Comparison of ENCODE assay signal across 9 mouse cellular contexts in the genomic region with DNA sequence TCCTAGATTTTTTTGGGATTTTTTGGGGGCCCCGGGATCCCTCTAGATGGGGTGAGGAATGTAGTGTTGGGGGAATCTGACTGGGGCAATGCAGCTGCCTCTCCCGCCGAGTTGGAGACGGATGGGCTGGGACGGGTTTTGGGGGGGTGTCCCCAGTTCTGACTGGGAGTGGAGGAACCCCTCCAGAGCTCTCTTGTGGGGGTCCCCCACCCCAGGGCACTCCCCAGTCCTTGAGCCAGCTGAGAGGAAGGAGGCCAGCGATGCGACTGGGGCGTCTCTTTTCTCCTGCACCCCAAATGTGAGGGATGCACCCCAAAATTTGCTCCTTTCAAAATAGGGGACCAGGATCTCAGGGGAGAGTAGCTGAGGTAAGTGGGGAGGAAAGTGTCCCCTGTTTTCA. TPM values are rescaled to one million over a fixed set of nuclear protein-coding genes. Genes with fewer than 3 reads are reported as not detected.
DNase-seq lines count a peak whose midpoint lies in the region; ATAC-seq and TF ChIP-seq lines count a peak whose summit lies in the region.
"Had no signal": no experiment of that assay in that cellular context is flagged by ENCODE, and none has a peak within 500 bp of the region (broad histone marks: within the 10 kb centered on the region; RNA-seq: fewer than 3 reads in every experiment).

No protein-coding gene starts in this region.

- H3K4me2 ChIP-seq in embryonic facial prominence, embryonic 11.5 days (ENCODE audit: low read depth, low read length) = peak overlapping the region; percentile 52
- peak overlapping the region; percentile 54 for H3K4me2 ChIP-seq in intestine, embryonic 14.5 days (ENCODE audit: low read length)
- peak overlapping the region; percentile 37 for H3K4me2 ChIP-seq in neural tube, embryonic 14.5 days (ENCODE audit: low read depth, low read length)

- peaks cover 4% of the 10 kb centered on the region; the same call in 1 of the 2 replicates for H3K4me1 ChIP-seq in liver, adult 2 months (ENCODE audit: control insufficient read depth, insufficient read depth, low read length)
- H3K4me1 ChIP-seq in embryonic facial prominence, embryonic 11.5 days (ENCODE audit: control insufficient read depth, insufficient read depth, low read length) = no peaks in the 10 kb centered on the region; the same call in 1 of the 2 replicates
- H3K4me1 ChIP-seq in intestine, embryonic 14.5 days (replicated peaks; ENCODE audit: control insufficient read depth, insufficient read depth, low read length) = peaks cover 30% of the 10 kb centered on the region
- peaks cover 12% of the 10 kb centered on the region for H3K4me1 ChIP-seq in neural tube, embryonic 14.5 days (ENCODE audit: control insufficient read depth, insufficient read depth, low read length)

- TF ChIP-seq CTCF in liver, adult 2 months (IDR thresholded peaks at IDR 0.05; ENCODE audit: low read depth, low read length) = no peak

- H3K9ac ChIP-seq in liver, adult 2 months (ENCODE audit: low read depth, low read length) = peak overlapping the region; percentile 69; the same call in 1 of the 2 replicates
- H3K9ac ChIP-seq in embryonic facial prominence, embryonic 11.5 days (replicated peaks; ENCODE audit: low read length) = peak overlapping the region; percentile 70
- peak overlapping the region; percentile 45; the same call in 1 of the 2 replicates for H3K9ac ChIP-seq in intestine, embryonic 14.5 days (ENCODE audit: low read length)
- peak overlapping the region; percentile 41 for H3K9ac ChIP-seq in neural tube, embryonic 14.5 days (replicated peaks; ENCODE audit: low read depth, low read length)

- no peak for DNase-seq in liver, adult 2 months (ENCODE audit: extremely low read depth, low read depth, low spot score)
- DNase-seq in liver (no peak), adipocyte (ENCODE audit: low spot score) (no peak)
- DNase-seq in embryonic facial prominence, embryonic 11.5 days (ENCODE audit: low spot score) = no peak
- no peak for DNase-seq in intestine, embryonic 14.5 days (ENCODE audit: low spot score)
- DNase-seq in right cerebral cortex, adult 18-20 months = no peak
- DNase-seq in layer of hippocampus, adult 9-10 months (ENCODE audit: low spot score) = no peak

- WGBS in liver, adult 2 months = 39% methylated on average over 8 of the region's 8 CpGs
- WGBS in embryonic facial prominence, embryonic 11.5 days = 33% methylated on average over 8 of the region's 8 CpGs
- WGBS in intestine, embryonic 14.5 days = 39% methylated on average over 8 of the region's 8 CpGs
- 32% methylated on average over 8 of the region's 8 CpGs for WGBS in neural tube, embryonic 14.5 days

- H3K27me3 ChIP-seq in liver, adult 2 months (ENCODE audit: control insufficient read depth, insufficient read depth, low read length) = no peaks in the 10 kb centered on the region
- H3K27me3 ChIP-seq in embryonic facial prominence, embryonic 11.5 days (ENCODE audit: control insufficient read depth, insufficient read depth, low read length) = peaks cover 23% of the 10 kb centered on the region
- H3K27me3 ChIP-seq in intestine, embryonic 14.5 days (replicated peaks; ENCODE audit: control insufficient read depth, insufficient read depth, low read length) = peaks cover 22% of the 10 kb centered on the region
- peaks cover 6% of the 10 kb centered on the region for H3K27me3 ChIP-seq in neural tube, embryonic 14.5 days (ENCODE audit: control insufficient read depth, insufficient read depth, low read length)

- H3K4me3 ChIP-seq in liver, adult 2 months (ENCODE audit: insufficient read depth, low read depth, low read length) = peak overlapping the region; percentile 21
- no peak overlapping the region; the same call in 1 of the 2 replicates for H3K4me3 ChIP-seq in embryonic facial prominence, embryonic 11.5 days (ENCODE audit: low read depth, low read length)
- peak overlapping the region; percentile 36; the same call in 1 of the 2 replicates for H3K4me3 ChIP-seq in intestine, embryonic 14.5 days (ENCODE audit: low read depth, low read length)
- peak overlapping the region; percentile 23; the same call in 1 of the 2 replicates for H3K4me3 ChIP-seq in neural tube, embryonic 14.5 days (ENCODE audit: low read depth, low read length)

- no peak for TF ChIP-seq POLR2A in liver, adult 2 months (IDR thresholded peaks at IDR 0.05; ENCODE audit: extremely low read depth, insufficient read depth, low read length)

- no peak overlapping the region; the same call in 1 of the 2 replicates for H3K27ac ChIP-seq in liver, adult 2 months (replicated peaks; ENCODE audit: insufficient read depth, low read depth, low read length)
- no peak overlapping the region for H3K27ac ChIP-seq in embryonic facial prominence, embryonic 11.5 days (replicated peaks; ENCODE audit: low read depth, low read length)
- H3K27ac ChIP-seq in intestine, embryonic 14.5 days (ENCODE audit: low read depth) = no peak overlapping the region
- H3K27ac ChIP-seq in neural tube, embryonic 14.5 days (ENCODE audit: low read depth, low read length) = no peak overlapping the region

- no peaks in the 10 kb centered on the region for H3K79me2 ChIP-seq in liver, adult 2 months (ENCODE audit: control insufficient read depth, insufficient read depth, low read length)

- ATAC-seq in embryonic facial prominence, embryonic 11.5 days (replicated peaks; ENCODE audit: insufficient number of reproducible peaks, low FRiP score, low TSS enrichment, low read depth) = no peak
- no peak for ATAC-seq in intestine, embryonic 14.5 days (replicated peaks; ENCODE audit: low FRiP score, low TSS enrichment, low read depth)
- no peak for ATAC-seq in neural tube, embryonic 14.5 days (ENCODE audit: low read depth)
- ATAC-seq: Patski had no signal

- H3K9me3 ChIP-seq in embryonic facial prominence, embryonic 11.5 days (replicated peaks; ENCODE audit: control insufficient read depth, low read length) = no peaks in the 10 kb centered on the region
- H3K9me3 ChIP-seq in intestine, embryonic 14.5 days (ENCODE audit: control insufficient read depth, low read length) = no peaks in the 10 kb centered on the region
- H3K9me3 ChIP-seq in neural tube, embryonic 14.5 days (ENCODE audit: control insufficient read depth, low read length) = no peaks in the 10 kb centered on the region

- no peaks in the 10 kb centered on the region for H3K36me3 ChIP-seq in liver, adult 2 months (ENCODE audit: control insufficient read depth, insufficient read depth, low read length)
- H3K36me3 ChIP-seq in embryonic facial prominence, embryonic 11.5 days (replicated peaks; ENCODE audit: control insufficient read depth, insufficient read depth, low read depth, low read length) = no peaks in the 10 kb centered on the region
- peaks cover 16% of the 10 kb centered on the region for H3K36me3 ChIP-seq in intestine, embryonic 14.5 days (ENCODE audit: control insufficient read depth, insufficient read depth, low read length)
- H3K36me3 ChIP-seq in neural tube, embryonic 14.5 days (ENCODE audit: control insufficient read depth, insufficient read depth, low read length) = peaks cover 11% of the 10 kb centered on the region; the same call in 1 of the 2 replicates

RNA-seq across cellular contexts. Expression of a gene that starts 3.4 kb away (rescaled TPM):
- 0.74 and 0.81 TPM in 2 replicates for total RNA-seq in liver, adult 2 months (2014; rRNA removed)
- 0.56 and 1.3 TPM in 2 replicates for polyA plus RNA-seq in liver, adult 2 months (2012; rRNA removed)
- polyA plus RNA-seq in embryonic facial prominence, embryonic 11.5 days (2014; fragmentation: Nextera tagmentation; extraction: Ambion mirVana) = 6.7 and 6.9 TPM in 2 replicates
- polyA plus RNA-seq in intestine, embryonic 14.5 days (2014; fragmentation: Nextera tagmentation; extraction: Ambion mirVana) = 11.7 and 12.2 TPM in 2 replicates
- polyA plus RNA-seq in neural tube, embryonic 14.5 days (2014; fragmentation: Nextera tagmentation; extraction: Ambion mirVana) = 1.8 and 5.7 TPM in 2 replicates
- polyA plus RNA-seq: Patski had no signal

RNA-seq across cellular contexts. Expression of a gene that starts 4.7 kb away (rescaled TPM):
- total RNA-seq in liver, adult 2 months (2014; rRNA removed) = 6.5 and 9.9 TPM in 2 replicates
- polyA plus RNA-seq in liver, adult 2 months (2012; rRNA removed) = 30.6 and 34.0 TPM in 2 replicates
- polyA plus RNA-seq in embryonic facial prominence, embryonic 11.5 days (2014; fragmentation: Nextera tagmentation; extraction: Ambion mirVana) = 195 and 211 TPM in 2 replicates
- polyA plus RNA-seq in intestine, embryonic 14.5 days (2014; fragmentation: Nextera tagmentation; extraction: Ambion mirVana) = 159 and 164 TPM in 2 replicates
- 160 and 161 TPM in 2 replicates for polyA plus RNA-seq in neural tube, embryonic 14.5 days (2014; fragmentation: Nextera tagmentation; extraction: Ambion mirVana)

RNA-seq across cellular contexts. Expression of a gene that starts 6.6 kb away (rescaled TPM):
- 0.28 and 1.5 TPM in 2 replicates for total RNA-seq in liver, adult 2 months (2014; rRNA removed)
- 5.8 and 6.8 TPM in 2 replicates for polyA plus RNA-seq in liver, adult 2 months (2012; rRNA removed)
- 7.5 and 9.1 TPM in 2 replicates for polyA plus RNA-seq in embryonic facial prominence, embryonic 11.5 days (2014; fragmentation: Nextera tagmentation; extraction: Ambion mirVana)
- polyA plus RNA-seq in intestine, embryonic 14.5 days (2014; fragmentation: Nextera tagmentation; extraction: Ambion mirVana) = 9.0 and 9.5 TPM in 2 replicates
- polyA plus RNA-seq in neural tube, embryonic 14.5 days (2014; fragmentation: Nextera tagmentation; extraction: Ambion mirVana) = 12.7 and 13.3 TPM in 2 replicates

RNA-seq across cellular contexts. Expression of a gene that starts 6.6 kb away (rescaled TPM):
- total RNA-seq in liver, adult 2 months (2014; rRNA removed) = 7.7 and 9.3 TPM in 2 replicates
- polyA plus RNA-seq in liver, adult 2 months (2012; rRNA removed) = 158 and 176 TPM in 2 replicates
- polyA plus RNA-seq in embryonic facial prominence, embryonic 11.5 days (2014; fragmentation: Nextera tagmentation; extraction: Ambion mirVana) = 103 and 110 TPM in 2 replicates
- 153 and 165 TPM in 2 replicates for polyA plus RNA-seq in intestine, embryonic 14.5 days (2014; fragmentation: Nextera tagmentation; extraction: Ambion mirVana)
- polyA plus RNA-seq in neural tube, embryonic 14.5 days (2014; fragmentation: Nextera tagmentation; extraction: Ambion mirVana) = 389 and 413 TPM in 2 replicates

RNA-seq across cellular contexts. Expression of a gene that starts 12.2 kb away (rescaled TPM):
- total RNA-seq in liver, adult 2 months (2014; rRNA removed) = 0.47 and 1.3 TPM in 2 replicates
- 1.7 and 3.3 TPM in 2 replicates for polyA plus RNA-seq in liver, adult 2 months (2012; rRNA removed)
- 8.5 and 13.4 TPM in 2 replicates for polyA plus RNA-seq in embryonic facial prominence, embryonic 11.5 days (2014; fragmentation: Nextera tagmentation; extraction: Ambion mirVana)
- polyA plus RNA-seq in intestine, embryonic 14.5 days (2014; fragmentation: Nextera tagmentation; extraction: Ambion mirVana) = 13.6 and 14.1 TPM in 2 replicates
- polyA plus RNA-seq in neural tube, embryonic 14.5 days (2014; fragmentation: Nextera tagmentation; extraction: Ambion mirVana) = 10.4 and 13.2 TPM in 2 replicates
